Mouse (Mus musculus) neural tube, embryonic 14.5 days (tissue): ENCODE measurements at regions not wholly inside any gene's neighbourhood (a gene's known extent, or its start where the extent isn't known, plus 50 kb on each side); places are given as distances from the start of the nearest gene placed in this dataset.

Experiments
- ATAC-seq: fragments of 200-750 bp; cut with Nextera tagmentation; 2 replicates; pipeline ENCODE4 v1.8.0; 2017; ENCODE audit warnings: low read depth, mild to moderate bottlenecking, moderate TSS enrichment, moderate library complexity
- H3K27ac ChIP-seq: fragments of 300-500 bp; sonication (generic); 2 replicates; pipeline ENCODE4 v1.5.1; 2014; ENCODE audit warnings: low read depth, mild to moderate bottlenecking, control low read depth, low read length, moderate library complexity, mixed read lengths
- H3K27me3 ChIP-seq: fragments of 300-500 bp; sonication (generic); 2 replicates; pipeline ENCODE4 v1.6.1; 2014; ENCODE audit warnings: low read length; ENCODE audit not compliant: control insufficient read depth, insufficient read depth
- H3K36me3 ChIP-seq: fragments of 300-500 bp; sonication (generic); 2 replicates; pipeline ENCODE4 v1.6.1; 2014; ENCODE audit warnings: low read length, mixed read lengths; ENCODE audit not compliant: control insufficient read depth, insufficient read depth
- H3K4me1 ChIP-seq: fragments of 300-500 bp; sonication (generic); 2 replicates; pipeline ENCODE4 v1.6.1; 2014; ENCODE audit warnings: low read length; ENCODE audit not compliant: control insufficient read depth, insufficient read depth
- H3K4me2 ChIP-seq: fragments of 300-500 bp; sonication (generic); 2 replicates; pipeline ENCODE4 v1.6.1; 2014; ENCODE audit warnings: mild to moderate bottlenecking, low read depth, low read length, control low read depth
- H3K4me3 ChIP-seq: fragments of 300-500 bp; sonication (generic); 2 replicates; pipeline ENCODE4 v1.5.1; 2014; ENCODE audit warnings: low read depth, low read length, control low read depth, mixed read lengths
- H3K9ac ChIP-seq: fragments of 300-500 bp; sonication (generic); replicated peaks from 2 replicates; pipeline ENCODE4 v1.6.1; 2014; ENCODE audit warnings: low read depth, mild to moderate bottlenecking, control low read depth, low read length, mixed read lengths
- H3K9me3 ChIP-seq: fragments of 300-500 bp; sonication (generic); 2 replicates; pipeline ENCODE4 v1.6.1; 2016; ENCODE audit warnings: low read length; ENCODE audit not compliant: control insufficient read depth
- WGBS: fragments of 180-500 bp; shearing (Covaris S2); extraction: QIAGEN DNeasy Blood & Tissue Kit; methylation state at CpG from one replicate; pipeline ENCODE4 v1.1.7; 2014; 5-methylcytosine and 5-hydroxymethylcytosine counted together

DNA sequence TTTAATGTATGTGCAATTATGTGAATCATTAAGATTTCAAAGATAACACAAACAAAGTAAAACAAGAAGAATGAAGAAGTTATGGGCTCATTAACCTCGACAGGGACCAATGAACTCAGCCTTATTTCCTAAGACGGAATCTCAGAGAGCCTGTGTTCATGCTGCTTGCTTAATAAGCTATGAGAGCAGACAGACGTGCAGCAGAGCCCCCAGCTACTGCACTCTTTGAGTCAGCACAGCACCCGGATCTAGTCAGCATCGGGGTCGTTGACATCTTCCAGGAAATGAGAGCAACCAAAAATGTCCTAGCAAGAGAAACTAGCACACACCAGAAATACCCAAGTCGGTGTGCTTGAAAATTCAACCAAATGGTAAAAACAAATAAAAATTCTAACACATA lies 582.1 kb downstream of the Rps29 start:
- Histone ChIP-seq H3K4me3 (no peak overlapping the region), H3K4me1 (no peaks in the 10 kb centered on the region), H3K36me3 (no peaks in the 10 kb centered on the region), H3K4me2 (no peak overlapping the region), H3K9ac (no peak overlapping the region), H3K27me3 (no peaks in the 10 kb centered on the region), H3K9me3 (no peaks in the 10 kb centered on the region), H3K27ac (no peak overlapping the region)
- no peak for ATAC-seq
- 53% methylated on average over 7 of the region's 7 CpGs for WGBS

DNA sequence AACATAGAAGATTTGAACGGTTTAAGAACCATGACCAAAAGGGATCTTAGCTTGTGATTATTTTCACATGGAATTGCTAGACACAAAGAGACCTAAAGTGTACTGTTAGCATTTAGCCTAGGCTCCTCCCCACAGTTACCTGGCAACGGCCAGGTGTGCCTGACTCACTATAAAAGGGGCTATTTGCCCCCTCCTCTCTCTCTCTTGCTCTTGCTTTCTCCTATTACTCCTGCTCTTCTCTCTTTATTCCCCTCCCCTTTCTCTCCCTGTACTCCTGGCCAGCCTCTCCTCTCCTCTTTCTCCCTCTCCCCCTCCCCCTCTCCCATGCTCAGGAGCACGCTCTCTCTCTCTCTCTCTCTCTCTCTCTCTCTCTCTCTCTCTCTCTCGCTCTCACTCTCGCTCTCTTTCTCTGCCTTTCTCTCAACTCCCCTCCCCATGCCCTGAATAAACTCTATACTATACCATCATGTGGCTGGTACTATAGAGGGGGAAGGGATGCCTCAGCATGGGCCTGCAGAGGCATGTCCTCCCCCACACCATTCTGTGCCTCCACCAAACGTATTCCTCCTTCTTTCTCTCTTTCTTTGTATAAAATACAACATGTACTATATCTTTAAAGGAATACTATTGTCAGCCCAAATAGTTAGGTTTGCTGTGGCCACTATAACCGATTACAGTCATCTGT lies 603.9 kb downstream of the Rps29 start:
- Histone ChIP-seq H3K9me3 (no peaks in the 10 kb centered on the region), H3K36me3 (no peaks in the 10 kb centered on the region), H3K4me2 (no peak overlapping the region), H3K27me3 (no peaks in the 10 kb centered on the region), H3K4me1 (no peaks in the 10 kb centered on the region), H3K27ac (no peak overlapping the region), H3K9ac (no peak overlapping the region), H3K4me3 (no peak overlapping the region)
- WGBS, result 69% methylated on average over 7 of the region's 7 CpGs
- no peak for ATAC-seq

DNA sequence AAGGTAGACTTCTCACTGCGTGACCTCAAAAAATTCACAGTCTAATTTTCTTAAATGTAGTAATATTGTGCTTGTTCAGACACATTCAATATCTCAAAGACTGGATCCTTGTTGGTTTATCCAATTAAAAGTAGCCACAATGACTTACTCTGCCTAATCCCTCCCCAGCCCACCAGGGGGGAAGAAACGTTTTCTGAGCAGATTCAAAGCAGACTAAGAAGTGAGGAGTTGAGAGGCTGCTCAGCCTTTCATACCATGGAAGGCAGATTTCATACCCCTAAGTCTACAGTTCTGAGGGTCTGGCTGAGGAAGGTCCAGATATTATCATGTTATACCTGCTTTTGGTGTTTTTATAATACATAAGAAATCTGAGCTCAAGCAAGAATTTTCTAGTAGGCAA lies 604.7 kb downstream of the Rps29 start:
- H3K9me3 ChIP-seq, result no peaks in the 10 kb centered on the region
- no peak overlapping the region for H3K4me3 ChIP-seq
- no peaks in the 10 kb centered on the region for H3K4me1 ChIP-seq
- no peaks in the 10 kb centered on the region for H3K27me3 ChIP-seq
- no peaks in the 10 kb centered on the region for H3K36me3 ChIP-seq
- H3K4me2 ChIP-seq, result no peak overlapping the region
- no peak overlapping the region for H3K9ac ChIP-seq
- ATAC-seq, result no peak
- 54% methylated on average over 2 of the region's 2 CpGs for WGBS
- H3K27ac ChIP-seq, result no peak overlapping the region

DNA sequence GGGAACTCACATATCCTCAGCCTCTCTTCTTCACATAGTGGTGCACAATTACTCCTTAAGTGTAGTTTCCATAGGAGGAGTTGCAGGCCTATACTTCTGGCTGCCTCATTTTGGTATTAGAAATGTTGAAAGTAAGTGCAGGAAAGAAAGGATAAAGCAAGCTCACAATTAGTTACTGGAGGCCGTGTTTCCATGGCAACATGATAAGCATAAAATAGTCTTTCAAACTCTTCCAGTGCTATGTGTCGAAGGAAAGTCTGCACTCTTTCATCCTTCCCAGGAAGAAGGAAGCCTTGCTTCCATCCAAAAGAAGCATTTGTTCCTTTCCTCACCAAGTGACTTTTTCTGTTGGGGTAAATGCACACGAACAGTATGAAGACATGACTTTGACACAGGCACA lies 617.2 kb downstream of the Rps29 start:
- Histone ChIP-seq H3K9ac (no peak overlapping the region), H3K4me1 (no peaks in the 10 kb centered on the region), H3K4me2 (no peak overlapping the region), H3K4me3 (no peak overlapping the region), H3K9me3 (no peaks in the 10 kb centered on the region), H3K27me3 (no peaks in the 10 kb centered on the region), H3K36me3 (no peaks in the 10 kb centered on the region), H3K27ac (no peak overlapping the region)
- ATAC-seq, result no peak
- WGBS, result 32% methylated on average over 3 of the region's 3 CpGs

DNA sequence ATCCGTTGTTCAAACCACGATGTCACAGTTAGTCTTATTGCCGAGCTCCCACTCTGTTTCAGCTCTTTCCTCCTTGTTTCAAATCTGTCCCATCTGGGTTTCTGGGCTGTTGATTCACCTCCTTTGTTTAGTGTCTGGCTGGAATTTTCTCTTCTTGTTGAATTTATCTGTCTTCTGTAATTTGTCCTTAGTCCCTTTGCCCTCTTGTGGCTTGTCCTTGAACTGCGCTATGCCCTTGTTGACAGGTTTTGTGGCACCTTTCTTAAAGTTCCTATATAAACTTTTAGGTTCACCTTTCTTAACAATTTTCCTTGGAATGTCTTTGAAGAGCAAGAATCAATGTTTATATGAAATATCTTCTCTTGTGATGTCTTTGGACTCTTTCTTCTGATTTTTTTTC lies 658.2 kb downstream of the Rps29 start:
- Histone ChIP-seq H3K4me2 (no peak overlapping the region), H3K27ac (no peak overlapping the region), H3K36me3 (no peaks in the 10 kb centered on the region), H3K9ac (no peak overlapping the region), H3K4me3 (no peak overlapping the region), H3K4me1 (no peaks in the 10 kb centered on the region), H3K9me3 (no peaks in the 10 kb centered on the region), H3K27me3 (no peaks in the 10 kb centered on the region)
- 71% methylated on average over 4 of the region's 4 CpGs for WGBS
- ATAC-seq, result no peak

DNA sequence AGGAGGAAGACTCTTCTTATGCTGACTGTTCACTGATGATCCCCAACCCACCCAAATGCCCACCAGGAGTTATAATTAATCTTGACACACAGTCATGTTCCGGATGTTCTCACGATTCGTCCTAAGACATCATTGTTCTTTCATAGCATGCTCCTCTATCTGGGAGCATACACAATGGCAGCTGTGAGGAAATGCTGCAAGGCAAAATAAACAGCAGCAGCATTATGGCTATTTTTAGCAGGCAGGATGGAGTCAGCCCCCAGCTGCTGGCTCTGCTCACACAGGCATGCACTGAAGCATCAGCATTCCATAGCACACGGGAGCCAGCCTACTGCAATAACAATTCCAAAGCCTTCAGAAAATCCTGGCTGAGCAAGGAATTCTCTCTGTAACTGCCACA lies 696.0 kb downstream of the Rps29 start:
- Histone ChIP-seq H3K4me1 (0 out of 2 replicates have a peak, but pooled peaks cover 4% of the 10 kb centered on the region), H3K36me3 (no peaks in the 10 kb centered on the region), H3K4me2 (no peak overlapping the region), H3K27ac (no peak overlapping the region), H3K4me3 (no peak overlapping the region), H3K9me3 (no peaks in the 10 kb centered on the region), H3K9ac (no peak overlapping the region), H3K27me3 (no peaks in the 10 kb centered on the region)
- 34% methylated on average over 4 of the region's 4 CpGs for WGBS
- peak; percentile 76; the same call in 1 of the 2 replicates for ATAC-seq

DNA sequence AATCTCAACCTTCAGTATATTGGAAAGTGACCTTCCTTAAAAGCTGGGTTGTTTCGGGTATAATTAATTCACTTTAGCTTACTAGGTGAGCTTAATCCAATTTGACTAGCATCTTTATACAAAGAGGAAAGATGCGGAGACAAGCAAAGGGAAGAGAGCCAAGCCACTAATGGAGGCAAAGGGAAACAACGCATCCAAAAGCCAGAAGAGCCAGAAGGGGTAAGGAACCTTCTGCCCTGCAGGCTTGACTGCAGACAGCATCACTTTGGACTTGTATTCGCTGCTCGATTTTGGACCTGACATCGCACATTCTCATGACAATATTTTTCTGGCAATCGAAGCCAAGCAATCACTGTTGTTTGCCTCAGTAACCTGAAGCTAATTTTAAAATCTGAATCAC lies 700.8 kb downstream of the Rps29 start:
- H3K27me3 ChIP-seq, result no peaks in the 10 kb centered on the region
- H3K4me2 ChIP-seq, result no peak overlapping the region
- no peaks in the 10 kb centered on the region for H3K36me3 ChIP-seq
- ATAC-seq, result no peak
- WGBS, result 89% methylated on average over 7 of the region's 7 CpGs
- H3K9me3 ChIP-seq, result no peaks in the 10 kb centered on the region
- H3K4me1 ChIP-seq, result 0 out of 2 replicates have a peak, but pooled peaks cover 2% of the 10 kb centered on the region
- no peak overlapping the region for H3K9ac ChIP-seq
- no peak overlapping the region for H3K4me3 ChIP-seq
- no peak overlapping the region for H3K27ac ChIP-seq

DNA sequence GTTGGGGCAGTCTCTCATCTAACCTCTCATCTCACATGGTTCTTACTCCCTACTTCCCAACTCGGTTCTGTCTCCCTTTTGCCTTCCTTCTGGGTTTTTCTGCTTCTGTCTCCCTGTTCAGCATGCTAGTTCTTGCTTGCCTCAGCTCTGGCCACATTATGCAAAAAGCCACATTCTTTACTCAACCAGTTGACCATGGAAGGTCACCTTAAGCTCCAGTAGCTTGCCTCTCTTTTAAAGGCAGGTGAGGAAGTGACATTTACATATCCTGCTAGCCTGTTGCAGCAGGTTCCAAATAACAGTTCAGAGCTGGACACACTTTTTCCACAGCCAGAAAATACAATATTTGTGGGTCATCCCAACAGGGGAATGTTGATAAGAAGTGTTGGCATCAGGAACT lies 732.4 kb downstream of the Rps29 start:
- H3K9me3 ChIP-seq, result no peaks in the 10 kb centered on the region
- no peak overlapping the region for H3K9ac ChIP-seq
- whole genome bisulfite sequencing, result 69% methylated on average over 1 of the region's 1 CpGs
- H3K27ac ChIP-seq, result no peak overlapping the region
- H3K36me3 ChIP-seq, result no peaks in the 10 kb centered on the region
- no peaks in the 10 kb centered on the region for H3K27me3 ChIP-seq
- no peak overlapping the region for H3K4me3 ChIP-seq
- no peaks in the 10 kb centered on the region for H3K4me1 ChIP-seq
- no peak for ATAC-seq
- H3K4me2 ChIP-seq, result no peak overlapping the region

DNA sequence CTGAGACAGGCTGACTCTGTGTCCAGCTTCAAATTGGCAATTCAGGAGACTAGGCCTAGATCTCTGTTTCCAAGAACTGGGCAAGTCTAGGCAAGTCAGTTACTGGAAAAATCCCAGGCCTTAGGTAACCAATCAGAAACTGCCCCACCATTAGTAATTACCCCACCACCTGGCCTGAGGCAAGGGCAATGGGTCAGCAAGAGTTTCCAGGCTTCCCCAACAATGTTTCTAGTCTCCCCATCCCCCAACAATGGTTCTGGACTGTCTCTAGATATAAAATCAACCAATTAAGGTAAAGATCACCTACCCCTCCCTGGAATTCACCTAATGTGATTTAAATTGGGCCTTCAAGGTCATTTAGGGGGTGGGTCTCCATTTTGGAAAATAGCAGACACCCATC lies 734.0 kb downstream of the Rps29 start:
- H3K4me3 ChIP-seq, result no peak overlapping the region
- H3K4me2 ChIP-seq, result no peak overlapping the region
- no peaks in the 10 kb centered on the region for H3K27me3 ChIP-seq
- H3K4me1 ChIP-seq, result no peaks in the 10 kb centered on the region
- H3K27ac ChIP-seq, result no peak overlapping the region
- no peaks in the 10 kb centered on the region for H3K9me3 ChIP-seq
- no peak for ATAC-seq
- H3K36me3 ChIP-seq, result no peaks in the 10 kb centered on the region
- H3K9ac ChIP-seq, result no peak overlapping the region
